Mouse (Mus musculus): ENCODE measurements around the gene Frat2. TPM values are rescaled to one million over a fixed set of nuclear protein-coding genes. Genes with fewer than 3 reads are reported as not detected.
A peak's percentile ranks its signal among the peaks of the same experiment; 100 is the strongest.

The Frat2 gene
- polyA plus RNA-seq, 1 experiment, result 0.79 TPM

DNA sequence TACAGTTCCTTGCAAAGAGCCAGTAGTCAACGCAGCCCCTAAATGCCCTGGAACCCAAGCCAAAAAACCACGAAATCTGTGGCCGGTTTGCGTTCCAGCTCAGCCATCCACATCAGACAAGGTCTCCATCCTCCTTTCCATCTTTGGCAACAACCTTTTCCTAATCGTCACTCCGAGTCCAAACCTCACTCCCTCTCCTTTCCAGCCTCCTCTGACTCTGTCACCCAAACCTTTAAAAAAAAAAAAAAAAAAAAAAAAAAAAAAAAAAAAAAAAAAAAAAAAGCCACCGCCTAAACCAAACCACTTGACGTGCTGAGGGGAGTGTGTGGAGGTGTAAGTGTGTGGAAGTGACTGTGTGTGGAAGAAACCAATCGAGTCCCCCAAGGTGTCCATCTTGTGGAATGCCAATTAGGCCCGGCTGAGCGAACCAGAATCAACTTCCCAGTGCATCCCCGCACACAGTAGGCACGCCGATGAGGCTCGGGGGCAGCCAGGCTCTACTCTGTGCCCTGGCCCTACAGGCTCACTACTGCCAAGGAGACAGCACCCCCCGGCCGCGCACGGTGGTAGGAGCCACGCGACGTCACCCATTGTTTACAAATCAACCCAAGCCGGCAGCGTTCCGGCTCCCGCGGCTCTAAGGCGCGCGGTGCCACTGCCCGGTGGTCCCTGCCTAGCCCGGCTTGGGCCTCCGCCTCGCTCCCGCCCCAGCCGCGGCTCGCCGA is 18.4 kb downstream of the Frat2 start, which contains the start of gene Frat1:
TSS of gene Frat1 (plus strand) at position 590 of the 725 bp plus-strand sequence.
- peak within 1 kb of the TSS; percentile 29 for H3ac ChIP-seq (ENCODE audit: control insufficient read depth, insufficient read length)
- no peak for TF ChIP-seq MAX (IDR thresholded peaks at IDR 0.05; ENCODE audit: low read depth)
- no peak for TF ChIP-seq SRF (IDR thresholded peaks at IDR 0.05; ENCODE audit: control insufficient read depth, insufficient read length, low read depth)
- no peak for TF ChIP-seq POLR2A (IDR thresholded peaks at IDR 0.05; ENCODE audit: insufficient read length, low read depth)
- TF ChIP-seq TCF3 (IDR thresholded peaks at IDR 0.05; ENCODE audit: insufficient read length, low read depth), result no peak
- TF ChIP-seq USF1 (IDR thresholded peaks at IDR 0.05; ENCODE audit: low read depth), result no peak
- TF ChIP-seq E2F4 (IDR thresholded peaks at IDR 0.05; ENCODE audit: insufficient read depth), result no peak
- no peak for TF ChIP-seq MYOD1 (IDR thresholded peaks at IDR 0.05; ENCODE audit: control insufficient read depth in 1 of 3, insufficient read length in 2 of 3, low read depth in 2 of 3)
- no peak for TF ChIP-seq POLR2AphosphoS2 (IDR thresholded peaks at IDR 0.05; ENCODE audit: insufficient read length, low read depth)
- TF ChIP-seq MYOG (IDR thresholded peaks at IDR 0.05; ENCODE audit: control insufficient read depth in 1 of 3, insufficient read depth in 1 of 3, insufficient read length in 2 of 3, low read depth in 2 of 3), result no peak
- no peak for TF ChIP-seq TCF12 (IDR thresholded peaks at IDR 0.05; ENCODE audit: insufficient read depth, poor library complexity, severe bottlenecking)
- no peak for TF ChIP-seq CEBPB (IDR thresholded peaks at IDR 0.05; ENCODE audit: insufficient read depth, poor library complexity, severe bottlenecking)
- TF ChIP-seq REST (IDR thresholded peaks at IDR 0.05; ENCODE audit: insufficient read depth, insufficient read length), result no peak
- H3K36me3 ChIP-seq (ENCODE audit: control insufficient read depth, insufficient read depth), result no peaks in the 10 kb centered on the region
- H3K4me2 ChIP-seq (ENCODE audit: low read depth), result peak within 1 kb of the TSS; percentile 79
- H3K4me3 ChIP-seq, result peak within 1 kb of the TSS; percentile 26
- H3K79me2 ChIP-seq (ENCODE audit: control insufficient read depth, insufficient read depth), result no peaks in the 10 kb centered on the region
- H3K27me3 ChIP-seq (ENCODE audit: control insufficient read depth, insufficient read depth, insufficient read length), result peaks cover 52% of the 10 kb centered on the region

DNA sequence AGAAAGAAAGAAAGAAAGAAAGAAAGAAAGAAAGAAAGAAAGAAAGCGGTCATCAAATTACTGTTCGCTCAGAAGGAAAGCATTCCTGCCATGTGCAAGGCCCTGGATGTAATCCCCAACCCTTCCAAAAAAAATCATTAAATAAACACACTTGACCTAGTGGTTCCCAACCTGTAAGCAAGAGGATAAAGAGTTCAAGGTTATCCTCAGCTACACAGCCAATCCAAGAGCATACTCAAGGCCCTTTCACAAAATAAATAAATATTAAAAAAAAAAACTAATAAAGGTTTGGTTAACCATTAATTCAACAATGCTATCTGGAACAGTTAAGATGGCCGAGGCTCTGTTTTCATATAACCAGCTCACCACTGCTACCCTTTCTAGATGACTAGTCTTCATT is 19.0 kb downstream of the Frat2 start:
- Histone ChIP-seq H3K27me3 (ENCODE audit: control insufficient read depth, insufficient read depth, insufficient read length) (peaks cover 52% of the 10 kb centered on the region), H3K79me2 (ENCODE audit: control insufficient read depth, insufficient read depth) (no peaks in the 10 kb centered on the region), H3K4me3 (peak overlapping the region; percentile 26), H3K36me3 (ENCODE audit: control insufficient read depth, insufficient read depth) (no peaks in the 10 kb centered on the region), H3ac (ENCODE audit: control insufficient read depth, insufficient read length) (no peak overlapping the region), H3K4me2 (ENCODE audit: low read depth) (peak overlapping the region; percentile 79)
- TF ChIP-seq MYOG (IDR thresholded peaks at IDR 0.05; ENCODE audit: control insufficient read depth in 1 of 3, insufficient read depth in 1 of 3, insufficient read length in 2 of 3, low read depth in 2 of 3) (no peak), REST (IDR thresholded peaks at IDR 0.05; ENCODE audit: insufficient read depth, insufficient read length) (no peak), TCF3 (IDR thresholded peaks at IDR 0.05; ENCODE audit: insufficient read length, low read depth) (no peak), TCF12 (IDR thresholded peaks at IDR 0.05; ENCODE audit: insufficient read depth, poor library complexity, severe bottlenecking) (no peak), MYOD1 (IDR thresholded peaks at IDR 0.05; ENCODE audit: control insufficient read depth in 1 of 3, insufficient read length in 2 of 3, low read depth in 2 of 3) (no peak), USF1 (IDR thresholded peaks at IDR 0.05; ENCODE audit: low read depth) (no peak)

DNA sequence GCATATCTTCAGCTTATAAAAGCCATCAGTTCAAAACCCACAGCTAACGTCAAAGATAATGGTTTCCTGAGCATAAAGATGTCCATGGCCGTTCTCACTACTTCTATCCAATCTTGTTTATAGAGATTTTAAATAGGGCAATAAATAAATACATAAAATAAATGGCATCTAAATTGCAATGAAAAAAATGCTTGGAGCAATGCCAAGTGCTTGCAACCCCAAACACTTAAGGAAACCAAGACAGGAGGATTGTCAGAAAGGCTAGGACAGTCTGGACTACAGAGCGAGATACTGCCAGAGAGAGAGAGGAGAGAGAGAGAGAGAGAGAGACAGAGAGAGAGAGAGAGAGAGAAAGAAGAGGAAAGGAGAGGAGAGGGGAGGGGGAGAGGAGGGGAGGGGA is 21.4 kb downstream of the Frat2 start:
- Histone ChIP-seq H3K79me2 (ENCODE audit: control insufficient read depth, insufficient read depth) (no peaks in the 10 kb centered on the region), H3K36me3 (ENCODE audit: control insufficient read depth, insufficient read depth) (no peaks in the 10 kb centered on the region), H3ac (ENCODE audit: control insufficient read depth, insufficient read length) (no peak overlapping the region), H3K27me3 (ENCODE audit: control insufficient read depth, insufficient read depth, insufficient read length) (peaks cover 42% of the 10 kb centered on the region), H3K4me3 (no peak overlapping the region), H3K4me2 (ENCODE audit: low read depth) (no peak overlapping the region)
- no peak for TF ChIP-seq MYOD1 (IDR thresholded peaks at IDR 0.05; ENCODE audit: control insufficient read depth in 1 of 3, insufficient read length in 2 of 3, low read depth in 2 of 3)
- TF ChIP-seq POLR2A (IDR thresholded peaks at IDR 0.05; ENCODE audit: insufficient read length, low read depth), result no peak
- no peak for TF ChIP-seq CEBPB (IDR thresholded peaks at IDR 0.05; ENCODE audit: insufficient read depth, poor library complexity, severe bottlenecking)
- no peak for TF ChIP-seq USF1 (IDR thresholded peaks at IDR 0.05; ENCODE audit: low read depth)
- no peak for TF ChIP-seq MAX (IDR thresholded peaks at IDR 0.05; ENCODE audit: low read depth)
- no peak for TF ChIP-seq TCF3 (IDR thresholded peaks at IDR 0.05; ENCODE audit: insufficient read length, low read depth)
- no peak for TF ChIP-seq MYOG (IDR thresholded peaks at IDR 0.05; ENCODE audit: control insufficient read depth in 1 of 3, insufficient read depth in 1 of 3, insufficient read length in 2 of 3, low read depth in 2 of 3)
- TF ChIP-seq REST (IDR thresholded peaks at IDR 0.05; ENCODE audit: insufficient read depth, insufficient read length), result no peak
- TF ChIP-seq POLR2AphosphoS2 (IDR thresholded peaks at IDR 0.05; ENCODE audit: insufficient read length, low read depth), result no peak
- no peak for TF ChIP-seq TCF12 (IDR thresholded peaks at IDR 0.05; ENCODE audit: insufficient read depth, poor library complexity, severe bottlenecking)
- no peak for TF ChIP-seq E2F4 (IDR thresholded peaks at IDR 0.05; ENCODE audit: insufficient read depth)

DNA sequence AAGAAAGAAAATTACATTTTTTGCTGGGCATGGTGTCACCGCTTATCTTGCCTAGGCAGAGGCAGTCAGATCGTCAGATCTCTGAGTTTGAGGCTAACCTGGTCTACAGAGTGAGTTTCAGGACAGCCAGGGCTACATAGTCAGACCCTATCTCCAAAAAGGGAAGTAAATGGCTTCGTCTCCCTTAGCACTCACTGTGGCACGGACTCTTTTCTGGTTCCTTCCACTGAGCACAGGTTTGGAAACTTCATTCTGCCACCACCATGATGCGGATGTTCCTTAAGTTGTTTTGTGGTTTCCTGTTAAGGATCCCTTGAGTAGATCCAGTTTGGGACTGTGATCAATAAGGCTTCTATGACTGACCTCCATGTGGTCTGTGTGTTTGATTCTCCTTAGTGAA is 23.0 kb downstream of the Frat2 start:
- no peak overlapping the region for H3K4me2 ChIP-seq (ENCODE audit: low read depth)
- no peaks in the 10 kb centered on the region for H3K36me3 ChIP-seq (ENCODE audit: control insufficient read depth, insufficient read depth)
- no peak for TF ChIP-seq POLR2A (IDR thresholded peaks at IDR 0.05; ENCODE audit: insufficient read length, low read depth)
- TF ChIP-seq USF1 (IDR thresholded peaks at IDR 0.05; ENCODE audit: low read depth), result no peak
- no peak for TF ChIP-seq MYOD1 (IDR thresholded peaks at IDR 0.05; ENCODE audit: control insufficient read depth in 1 of 3, insufficient read length in 2 of 3, low read depth in 2 of 3)
- TF ChIP-seq SRF (IDR thresholded peaks at IDR 0.05; ENCODE audit: control insufficient read depth, insufficient read length, low read depth), result no peak
- TF ChIP-seq POLR2AphosphoS2 (IDR thresholded peaks at IDR 0.05; ENCODE audit: insufficient read length, low read depth), result no peak
- no peak for TF ChIP-seq CEBPB (IDR thresholded peaks at IDR 0.05; ENCODE audit: insufficient read depth, poor library complexity, severe bottlenecking)
- TF ChIP-seq REST (IDR thresholded peaks at IDR 0.05; ENCODE audit: insufficient read depth, insufficient read length), result no peak
- TF ChIP-seq TCF3 (IDR thresholded peaks at IDR 0.05; ENCODE audit: insufficient read length, low read depth), result no peak
- TF ChIP-seq MAX (IDR thresholded peaks at IDR 0.05; ENCODE audit: low read depth), result no peak
- H3K79me2 ChIP-seq (ENCODE audit: control insufficient read depth, insufficient read depth), result no peaks in the 10 kb centered on the region
- H3K4me3 ChIP-seq, result no peak overlapping the region
- H3ac ChIP-seq (ENCODE audit: control insufficient read depth, insufficient read length), result no peak overlapping the region
- peaks cover 36% of the 10 kb centered on the region for H3K27me3 ChIP-seq (ENCODE audit: control insufficient read depth, insufficient read depth, insufficient read length)

Measured in myocyte (in vitro differentiated cells).